Mouse (Mus musculus) naive thymus-derived CD4-positive, alpha-beta T cell, adult 2 months (primary cell): ENCODE measurements around the gene Gpat2.
A peak's percentile ranks its signal among the peaks of the same experiment; 100 is the strongest.

Experiments used
- DNase-seq: peaks from one replicate; pipeline ENCODE4 v3.0.0-alpha.2; 2011; ENCODE audit warnings: low read depth

The Gpat2 gene

GRCm38 (mm10) chr2:127424977-127425376 is at the start of gene Gpat2:
Gpat2 (plus strand) TSS chr2:127425199.
- no peak for DNase-seq

GRCm38 (mm10) chr2:127375759-127376341 is 49.1 kb upstream of the Gpat2 start:
- DNase-seq, result peak; percentile 31

DNA sequence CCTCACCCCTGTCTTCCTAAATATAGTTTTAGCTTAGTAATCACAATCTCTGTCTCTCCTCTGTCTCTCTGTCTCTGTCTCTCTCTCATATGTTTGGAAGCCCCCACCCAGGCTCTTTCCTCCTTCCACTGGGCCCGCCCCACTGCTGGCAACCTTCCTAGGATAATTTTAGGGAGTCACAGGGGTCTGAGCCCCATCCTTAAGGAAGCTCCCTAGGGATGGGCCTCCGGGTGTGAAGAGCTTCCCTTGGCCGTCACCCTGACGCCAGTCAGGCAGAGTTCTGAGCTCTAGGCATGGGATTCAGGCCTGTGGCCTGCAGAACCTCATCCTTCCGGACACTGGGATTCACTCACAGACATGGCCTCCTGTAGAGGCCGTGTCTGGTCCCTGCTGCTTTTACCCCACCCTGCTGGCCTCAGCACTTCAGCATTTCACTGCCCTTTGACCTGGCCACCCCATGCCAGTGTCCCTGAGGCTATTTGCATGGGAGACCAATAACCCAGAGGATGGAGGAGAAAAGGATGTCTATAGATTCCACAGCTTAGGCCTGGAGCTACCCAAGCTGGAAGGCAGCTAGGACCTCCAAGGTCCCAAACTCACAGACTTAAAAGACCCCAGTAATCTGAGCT is 48.5 kb upstream of the Gpat2 start:
- DNase-seq, result no peak

GRCm38 (mm10) chr2:127377942-127378610 is 46.9 kb upstream of the Gpat2 start:
- no peak for DNase-seq

DNA sequence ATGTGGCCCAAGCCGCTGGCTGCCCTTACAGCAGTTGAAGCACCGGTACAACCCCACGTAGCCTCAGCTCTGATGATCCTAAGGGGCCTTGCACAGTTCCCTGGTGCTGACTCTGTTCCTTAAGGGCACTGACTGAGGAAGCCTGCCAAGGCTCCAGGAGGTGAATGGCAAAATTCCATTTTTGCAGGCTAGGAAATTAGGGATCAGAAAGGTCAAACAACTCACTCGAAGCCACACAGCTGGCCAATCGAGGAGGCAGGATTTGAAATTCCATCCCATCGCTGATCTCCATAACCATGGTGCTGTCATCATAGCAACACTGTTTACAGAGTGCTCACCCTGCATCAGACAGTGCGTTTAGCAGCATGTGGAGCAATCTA is 46.4 kb upstream of the Gpat2 start:
- DNase-seq, result no peak

GRCm38 (mm10) chr2:127379250-127379649 is 45.7 kb upstream of the Gpat2 start:
- DNase-seq, result no peak

- DNase-seq, result no peak
Measured at GRCm38 (mm10) chr2:127383881-127384280, 41.1 kb upstream of the Gpat2 start.

DNA sequence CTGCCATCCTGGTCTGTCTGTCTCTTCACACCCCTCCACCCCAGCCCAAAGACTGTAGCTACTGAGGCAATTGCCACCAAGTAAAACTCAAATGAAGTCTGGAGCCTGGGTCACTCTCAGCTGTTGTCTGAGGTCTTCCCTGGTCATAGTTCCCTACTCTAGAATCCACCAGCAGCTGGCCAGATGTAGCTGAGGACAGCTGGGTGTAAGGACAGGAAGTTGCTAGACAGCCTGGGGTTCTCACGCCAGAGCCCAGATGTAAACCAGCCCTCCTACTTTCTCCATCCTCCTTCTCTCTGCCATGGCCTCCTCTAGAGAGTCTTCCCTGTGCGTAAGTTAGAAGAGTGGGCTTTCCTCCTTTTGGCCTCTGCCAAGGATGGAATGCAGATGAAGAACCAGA is 37.5 kb upstream of the Gpat2 start:
- no peak for DNase-seq

GRCm38 (mm10) chr2:127390352-127390751 is 34.6 kb upstream of the Gpat2 start:
- no peak for DNase-seq

DNA sequence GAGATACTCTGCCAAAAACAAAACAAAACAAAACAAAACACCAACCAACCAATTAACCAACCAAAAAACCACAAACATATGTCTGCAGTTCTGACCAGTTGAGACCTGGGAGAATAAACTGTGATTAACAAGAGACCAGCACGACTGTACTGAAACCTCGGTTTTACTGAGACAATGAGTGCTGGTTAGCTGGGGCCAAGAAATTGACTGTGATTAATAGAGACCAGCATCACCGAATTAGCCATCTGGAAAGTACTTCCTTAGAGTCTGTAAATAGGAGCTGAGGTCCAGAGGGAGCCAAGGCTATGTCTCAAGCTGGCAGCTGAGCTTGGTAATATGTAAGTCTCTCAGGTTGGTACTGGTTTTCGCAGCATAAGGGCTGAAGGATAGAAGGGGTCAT is 34.2 kb upstream of the Gpat2 start:
- no peak for DNase-seq

DNA sequence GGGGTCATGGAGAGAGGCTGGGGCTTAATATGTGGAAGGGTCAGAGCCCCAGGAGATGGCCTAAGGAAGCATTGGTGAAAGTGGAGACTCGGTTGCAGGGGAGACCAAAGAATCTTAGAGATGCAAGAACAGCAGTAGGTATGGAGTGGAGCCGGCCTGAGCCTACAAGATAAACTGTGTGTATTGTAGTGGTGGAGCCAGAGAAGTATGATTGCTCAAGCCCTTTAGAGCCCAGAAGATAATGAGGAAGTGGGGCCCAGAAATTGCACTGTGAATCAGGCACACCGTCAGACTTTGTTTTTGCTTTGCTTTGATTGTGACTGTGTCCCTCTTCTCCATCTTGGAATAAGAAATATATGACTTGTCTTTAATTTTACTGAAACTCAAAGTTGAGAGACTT is 33.7 kb upstream of the Gpat2 start:
- no peak for DNase-seq

DNA sequence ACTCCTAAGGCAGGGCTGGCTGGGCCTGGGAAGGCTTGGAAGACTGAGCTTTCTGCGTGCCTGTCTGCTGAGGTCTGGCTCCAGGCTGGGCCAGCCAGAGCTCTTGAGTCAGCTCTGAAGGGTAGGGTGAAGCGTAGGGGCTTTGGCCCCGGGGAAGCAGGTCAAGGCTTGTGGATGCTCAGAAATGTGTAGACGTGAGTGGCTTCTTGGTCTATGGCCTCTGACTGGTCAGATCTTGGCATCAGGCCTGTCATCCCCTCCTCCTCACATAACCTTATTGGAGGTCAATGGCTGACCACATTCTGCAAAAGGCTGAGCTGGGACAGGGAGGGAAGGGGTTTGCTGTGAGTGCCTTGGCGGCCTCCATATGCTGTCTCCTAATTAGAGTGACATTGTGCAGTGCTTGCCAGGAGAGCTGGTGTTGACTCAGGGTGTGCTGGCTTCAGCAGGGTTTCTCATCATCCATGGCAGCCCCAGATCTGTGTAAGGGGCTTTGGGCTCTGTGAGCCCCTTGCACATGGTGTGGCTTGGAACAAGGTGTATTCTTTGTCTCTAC is 30.3 kb upstream of the Gpat2 start:
- DNase-seq, result no peak

DNA sequence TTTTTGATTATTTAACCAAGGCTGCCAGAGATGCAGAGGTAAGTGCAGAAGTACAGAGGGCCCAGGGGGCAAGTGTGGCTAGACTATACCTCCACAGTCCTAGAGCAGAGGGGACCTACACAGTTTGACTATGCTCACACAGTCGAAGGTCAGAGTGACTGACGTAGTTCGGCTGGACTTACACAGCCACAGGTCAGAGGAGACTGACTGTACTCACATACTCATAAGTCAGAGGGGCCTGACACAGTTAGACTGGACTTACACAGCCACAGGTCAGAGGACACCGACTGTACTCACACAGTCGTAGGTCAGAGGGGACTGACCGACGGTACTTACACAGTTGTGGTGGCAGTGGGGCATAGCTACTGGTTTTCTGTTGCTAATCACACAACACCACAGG is 26.3 kb upstream of the Gpat2 start:
- DNase-seq, result no peak

DNA sequence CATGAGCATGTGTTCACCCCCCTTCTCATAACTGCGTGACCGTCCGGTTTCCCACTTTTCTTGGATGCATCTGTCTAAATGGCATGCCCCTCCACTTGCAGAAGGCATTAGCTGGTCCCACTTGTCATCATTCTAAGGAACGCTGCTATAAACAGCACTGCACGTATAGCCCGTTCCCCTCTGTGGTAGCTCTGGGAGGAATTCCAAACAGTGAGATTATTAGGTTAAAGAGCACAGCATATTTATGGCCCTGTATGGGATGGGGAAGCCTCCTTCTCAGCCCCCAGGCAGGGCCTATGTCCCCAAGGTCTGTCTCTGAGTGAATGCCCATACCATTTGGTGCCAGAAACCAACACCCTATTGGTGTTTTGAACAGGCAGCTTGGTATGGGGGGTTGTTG is 13.9 kb upstream of the Gpat2 start:
- no peak for DNase-seq

DNA sequence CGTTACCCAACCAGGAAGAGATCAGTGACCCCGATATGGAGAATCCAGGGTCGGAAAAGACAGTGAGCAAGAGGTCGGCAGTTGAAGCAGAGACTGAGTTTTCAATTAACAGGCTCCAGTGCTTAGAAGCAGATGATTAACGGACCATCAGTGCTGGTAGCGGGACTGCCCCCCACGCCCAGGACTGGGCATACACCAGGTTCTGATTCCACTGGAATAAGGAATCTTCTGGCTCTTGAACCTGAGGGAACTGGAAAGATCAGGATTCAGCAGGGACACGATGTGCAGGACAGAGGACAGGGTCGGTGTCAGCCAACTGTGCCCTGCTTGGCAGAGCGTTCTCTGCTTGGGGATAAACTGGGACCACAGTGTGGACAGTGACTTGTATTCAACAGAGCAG is 9.2 kb upstream of the Gpat2 start:
- no peak for DNase-seq

GRCm38 (mm10) chr2:127416706-127417105 is 8.3 kb upstream of the Gpat2 start:
- DNase-seq, result no peak

DNA sequence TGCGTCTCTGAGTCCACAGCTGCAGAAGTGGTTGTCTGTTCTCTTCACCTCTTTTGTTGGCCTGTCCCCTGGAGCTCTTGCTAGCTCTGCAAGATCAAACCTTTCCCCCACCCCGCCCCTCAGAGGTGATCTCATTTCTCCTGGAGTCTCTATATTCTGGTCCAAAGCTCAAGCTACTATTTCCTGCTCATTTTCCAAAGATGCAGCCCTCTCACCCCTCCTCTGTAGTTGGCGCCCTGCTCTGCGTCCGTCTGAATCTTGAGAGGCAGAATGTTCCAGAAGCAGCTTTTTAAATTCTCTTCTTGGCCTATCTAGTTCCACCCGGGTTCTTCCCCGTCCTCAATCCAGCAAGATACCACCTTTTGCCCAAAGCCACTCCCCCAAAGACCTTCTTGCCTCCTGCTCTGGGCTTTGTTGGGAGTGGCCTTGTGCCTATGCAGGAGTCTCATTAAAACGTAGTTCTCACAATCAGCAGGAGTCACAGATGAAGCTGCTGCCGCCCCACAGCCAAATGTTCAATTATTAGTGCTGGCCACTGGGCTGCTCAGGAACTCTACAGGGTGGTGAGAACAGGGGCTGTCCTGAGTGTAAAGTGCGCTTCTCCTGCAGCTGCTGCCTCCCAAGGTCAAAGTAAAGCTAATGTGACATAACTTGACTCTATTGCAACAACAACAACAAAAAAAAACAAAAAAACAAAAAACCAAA is 6.6 kb upstream of the Gpat2 start:
- no peak for DNase-seq

GRCm38 (mm10) chr2:127430238-127430637 is 5.2 kb downstream of the Gpat2 start:
- DNase-seq, result peak; percentile 36

GRCm38 (mm10) chr2:127433487-127434295 is 8.7 kb downstream of the Gpat2 start:
- no peak for DNase-seq

DNA sequence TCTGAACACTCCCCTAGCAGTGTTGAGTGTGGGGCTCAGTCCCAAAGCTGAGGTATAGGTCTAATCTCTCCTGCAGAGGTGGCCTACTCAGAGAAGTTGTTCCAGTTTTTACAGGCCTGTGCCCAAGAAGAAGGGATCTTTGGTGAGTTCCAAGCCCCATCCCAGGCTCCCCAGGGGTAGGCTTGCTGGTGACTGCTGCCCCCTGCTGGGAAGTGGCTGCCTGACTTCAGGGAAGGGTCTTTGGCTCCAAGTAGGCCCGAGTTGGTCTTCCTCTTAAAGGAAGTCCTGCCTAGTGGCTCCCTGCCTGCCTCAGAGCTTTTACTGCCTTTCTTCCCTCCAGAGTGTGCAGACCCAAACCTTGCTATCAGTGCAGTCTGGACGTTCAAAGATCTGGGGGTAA is 10.1 kb downstream of the Gpat2 start:
- peak; percentile 45 for DNase-seq

- no peak for DNase-seq
Measured at GRCm38 (mm10) chr2:127435554-127435953, 10.6 kb downstream of the Gpat2 start.

DNA sequence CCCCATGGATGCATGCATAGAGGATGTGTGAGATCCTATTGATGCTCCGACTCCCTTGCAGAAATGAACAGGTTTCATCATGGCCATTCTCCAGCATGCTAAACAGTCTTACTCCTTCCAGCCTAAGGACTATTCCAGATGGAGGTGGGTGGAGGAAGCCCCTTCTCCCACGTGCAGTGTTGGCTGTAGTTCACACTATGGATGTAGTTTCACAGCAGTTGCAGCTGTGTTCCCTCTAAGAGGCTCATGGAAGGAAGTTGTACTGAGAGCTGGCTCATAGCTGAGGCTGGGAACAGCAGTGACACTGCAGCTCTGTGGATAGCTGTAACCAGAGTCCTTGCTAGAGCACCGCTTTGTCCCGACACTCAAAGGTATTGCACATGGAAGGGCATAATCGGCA is 12.7 kb downstream of the Gpat2 start:
- DNase-seq, result no peak
